Mouse (Mus musculus) hindbrain, embryonic 13.5 days (tissue): ENCODE measurements around the gene Tmed8. TPM values are rescaled to one million over a fixed set of nuclear protein-coding genes. Genes with fewer than 3 reads are reported as not detected.
A peak's percentile ranks its signal among the peaks of the same experiment; 100 is the strongest.

Experiments used
- ATAC-seq: fragments of 200-750 bp; cut with Nextera tagmentation; 2 replicates; pipeline ENCODE4 v1.8.0; 2017; ENCODE audit warnings: moderate TSS enrichment; ENCODE audit not compliant: low FRiP score
- H3K27ac ChIP-seq: fragments of 300-500 bp; sonication (generic); 2 replicates; pipeline ENCODE4 v1.5.1; 2015; ENCODE audit warnings: inconsistent platforms, mild to moderate bottlenecking, moderate library complexity
- H3K27me3 ChIP-seq: fragments of 300-500 bp; sonication (generic); 2 replicates; pipeline ENCODE4 v1.6.1; 2015; ENCODE audit warnings: mild to moderate bottlenecking, inconsistent platforms
- H3K36me3 ChIP-seq: fragments of 300-500 bp; sonication (generic); 2 replicates; pipeline ENCODE4 v1.6.1; 2015; ENCODE audit warnings: mild to moderate bottlenecking, inconsistent platforms
- H3K4me1 ChIP-seq: fragments of 300-500 bp; sonication (generic); replicated peaks from 2 replicates; pipeline ENCODE4 v1.6.1; 2015; ENCODE audit warnings: inconsistent platforms
- H3K4me2 ChIP-seq: fragments of 300-500 bp; sonication (generic); 2 replicates; pipeline ENCODE4 v1.6.1; 2015; ENCODE audit warnings: inconsistent platforms, mild to moderate bottlenecking, moderate library complexity
- H3K4me3 ChIP-seq: fragments of 300-500 bp; sonication (generic); 2 replicates; pipeline ENCODE4 v1.5.1; 2015; ENCODE audit warnings: mild to moderate bottlenecking, inconsistent platforms
- H3K9ac ChIP-seq: fragments of 300-500 bp; sonication (generic); 2 replicates; pipeline ENCODE4 v1.6.1; 2015; ENCODE audit warnings: mild to moderate bottlenecking, inconsistent platforms
- H3K9me3 ChIP-seq: fragments of 300-500 bp; sonication (generic); 2 replicates; pipeline ENCODE4 v1.6.1; 2016; ENCODE audit warnings: inconsistent platforms
- WGBS: fragments of 180-500 bp; shearing (Covaris S2); methylation state at CpG from one replicate; pipeline ENCODE4 v1.1.7; 2015; 5-methylcytosine and 5-hydroxymethylcytosine counted together
- polyA plus RNA-seq: library from polyadenylated mRNA; unstranded; fragments of >200 nt; fragmentation: Nextera tagmentation; extraction: Ambion mirVana; gene quantifications from 2 replicates; pipeline ENCODE4 v1.2.1, GENCODE M21; 2015

Gene Tmed8
- polyA plus RNA-seq, 1 experiment from 2014 or later: 4.2 TPM

DNA sequence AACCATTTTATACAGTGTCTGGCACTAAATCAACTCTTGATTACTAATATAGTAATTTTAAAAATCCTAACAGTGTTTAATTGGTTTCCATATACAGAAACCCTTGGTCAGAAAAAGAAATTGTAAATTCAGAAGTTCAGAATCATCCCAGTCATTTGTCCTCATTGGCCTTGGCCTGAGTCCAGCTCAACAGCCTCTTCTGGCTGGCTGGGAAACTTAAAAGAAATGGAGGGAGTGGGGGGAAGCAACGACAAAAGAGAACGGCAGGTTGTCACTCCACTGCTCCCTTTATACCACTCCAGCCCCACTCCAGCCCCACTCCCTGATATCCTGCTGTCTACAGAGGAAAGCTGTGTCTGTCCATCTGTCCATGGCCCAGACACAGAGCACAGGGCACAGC is 69.1 kb downstream of the Tmed8 start:
- peaks cover 3% of the 10 kb centered on the region; the same call in 1 of the 2 replicates for H3K4me1 ChIP-seq
- no peak overlapping the region for H3K4me2 ChIP-seq
- no peaks in the 10 kb centered on the region for H3K9me3 ChIP-seq
- no peaks in the 10 kb centered on the region for H3K27me3 ChIP-seq
- H3K9ac ChIP-seq: no peak overlapping the region
- H3K36me3 ChIP-seq: peaks cover 62% of the 10 kb centered on the region
- H3K27ac ChIP-seq: 0 out of 2 replicates have a peak overlapping the region, but pooled peaks have one; percentile 30
- H3K4me3 ChIP-seq: no peak overlapping the region
- ATAC-seq: no peak
- 57% methylated on average over 2 of the region's 2 CpGs for WGBS

DNA sequence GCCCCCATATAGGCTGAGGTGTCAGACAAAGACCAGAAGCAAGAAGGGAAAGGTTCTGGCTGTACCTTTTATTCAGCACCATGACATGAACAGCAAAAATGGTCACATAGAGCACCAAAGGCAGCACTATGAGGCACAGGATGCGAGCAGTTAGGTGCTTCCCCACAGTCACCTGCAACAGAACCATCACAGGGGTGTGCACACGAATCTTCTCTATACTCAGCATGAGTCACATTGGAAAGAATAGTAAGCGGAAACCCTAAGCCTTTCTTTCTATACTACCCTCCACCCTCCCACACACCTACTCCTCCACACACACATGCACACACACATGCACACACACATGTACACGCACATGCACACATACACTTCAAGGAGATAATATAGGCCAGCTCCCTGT is 70.0 kb downstream of the Tmed8 start:
- 93% methylated on average over 4 of the region's 4 CpGs for WGBS
- no peak overlapping the region for H3K4me3 ChIP-seq
- H3K9ac ChIP-seq: no peak overlapping the region
- ATAC-seq: no peak
- peaks cover 60% of the 10 kb centered on the region for H3K36me3 ChIP-seq
- no peaks in the 10 kb centered on the region for H3K27me3 ChIP-seq
- H3K27ac ChIP-seq: no peak overlapping the region
- no peak overlapping the region for H3K4me2 ChIP-seq
- no peaks in the 10 kb centered on the region for H3K9me3 ChIP-seq
- H3K4me1 ChIP-seq: peaks cover 3% of the 10 kb centered on the region; the same call in 1 of the 2 replicates

DNA sequence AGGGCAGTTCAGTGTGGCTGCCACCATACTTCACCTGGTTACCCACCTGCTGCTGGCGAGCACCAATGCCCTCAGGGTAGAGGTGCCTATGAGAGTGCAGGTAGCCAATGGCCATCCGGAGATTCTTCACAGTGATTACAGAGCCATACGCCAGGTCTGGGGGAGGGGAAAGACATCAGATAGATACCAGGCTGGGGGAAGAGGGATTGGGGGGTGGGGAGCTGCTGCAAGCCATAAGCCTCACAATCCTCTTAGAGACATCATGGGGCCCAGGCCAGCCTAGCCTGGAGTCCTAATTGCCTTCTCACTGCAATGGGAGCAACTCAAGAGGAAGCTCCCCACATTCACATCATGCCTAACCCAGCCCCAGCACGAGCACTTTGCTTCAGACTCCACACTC is 73.0 kb downstream of the Tmed8 start:
- H3K27me3 ChIP-seq: no peaks in the 10 kb centered on the region
- H3K4me2 ChIP-seq: no peak overlapping the region
- no peak overlapping the region for H3K4me3 ChIP-seq
- H3K9me3 ChIP-seq: no peaks in the 10 kb centered on the region
- H3K4me1 ChIP-seq: peaks cover 3% of the 10 kb centered on the region; the same call in 1 of the 2 replicates
- ATAC-seq: no peak
- H3K9ac ChIP-seq: no peak overlapping the region
- WGBS: 89% methylated on average over 4 of the region's 4 CpGs
- no peak overlapping the region for H3K27ac ChIP-seq
- peaks cover 67% of the 10 kb centered on the region for H3K36me3 ChIP-seq

DNA sequence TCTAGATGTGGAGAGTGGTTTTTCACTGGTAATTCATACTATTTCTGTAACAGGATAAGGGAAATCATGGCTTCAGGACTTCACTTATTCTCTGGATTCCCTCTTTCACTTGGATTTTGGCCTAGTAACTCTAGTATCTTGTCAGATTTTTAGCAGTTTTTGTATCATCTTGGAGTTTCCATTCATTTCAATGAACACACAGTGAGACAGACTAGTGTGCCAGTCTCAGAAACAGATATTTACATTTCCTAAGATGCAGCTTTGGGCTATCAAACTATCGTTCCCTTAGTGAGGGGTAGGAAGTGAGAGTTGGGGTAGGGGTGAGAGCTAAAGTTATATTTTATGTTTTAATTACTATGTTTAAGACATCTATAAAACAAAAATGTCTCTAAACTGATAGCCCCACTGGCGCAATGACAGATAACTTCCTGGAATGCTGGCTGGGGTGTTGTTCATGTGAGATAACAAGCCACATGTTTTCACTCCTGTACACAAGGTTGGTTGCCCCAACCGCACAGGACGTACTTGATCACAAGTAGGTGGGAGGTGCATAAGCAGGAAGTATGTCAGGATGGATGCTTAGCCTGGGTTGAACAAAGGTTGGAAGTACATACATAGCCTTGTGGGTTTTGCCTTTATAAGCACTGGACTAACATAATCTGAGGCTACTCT is 78.2 kb downstream of the Tmed8 start:
- Histone ChIP-seq H3K4me3 (no peak overlapping the region), H3K4me2 (no peak overlapping the region), H3K27me3 (no peaks in the 10 kb centered on the region), H3K27ac (no peak overlapping the region), H3K9ac (no peak overlapping the region), H3K9me3 (no peaks in the 10 kb centered on the region), H3K36me3 (peaks cover 60% of the 10 kb centered on the region), H3K4me1 (no peaks in the 10 kb centered on the region)
- WGBS: 93% methylated on average over 4 of the region's 4 CpGs
- ATAC-seq: no peak

Other genes with a start within 250 kb of the Tmed8 start
- gene Zdhhc22, start 210.0 kb downstream of the Tmed8 start, polyA plus RNA-seq: 12.1 and 13.4 TPM in 2 replicates
- gene Tmem63c, start 179.1 kb downstream of the Tmed8 start, polyA plus RNA-seq: 6.8 and 7.3 TPM in 2 replicates
- gene Ngb, start 97.9 kb downstream of the Tmed8 start, polyA plus RNA-seq: 0.94 and 1.2 TPM in 2 replicates
- gene Gstz1, start 53.3 kb downstream of the Tmed8 start, polyA plus RNA-seq: 29.6 and 32.6 TPM in 2 replicates
- 11.5 and 12.9 TPM in 2 replicates for gene Pomt2, start 52.5 kb downstream of the Tmed8 start, polyA plus RNA-seq
- gene Samd15, start 731 bp downstream of the Tmed8 start, polyA plus RNA-seq: 1.7 and 2.4 TPM in 2 replicates
- 1.6 and 2.1 TPM in 2 replicates for gene Noxred1, start 38.3 kb upstream of the Tmed8 start, polyA plus RNA-seq
- gene Vipas39, start 65.8 kb upstream of the Tmed8 start, polyA plus RNA-seq: 57.7 and 62.4 TPM in 2 replicates
- 193 and 214 TPM in 2 replicates for gene Ahsa1, start 66.0 kb upstream of the Tmed8 start, polyA plus RNA-seq
- 1.1 and 1.2 TPM in 2 replicates for gene Ism2, start 99.3 kb upstream of the Tmed8 start, polyA plus RNA-seq
- gene Sptlc2, start 187.9 kb upstream of the Tmed8 start, polyA plus RNA-seq: 64.8 and 70.5 TPM in 2 replicates
- gene Slirp, start 243.4 kb upstream of the Tmed8 start, polyA plus RNA-seq: 283 and 290 TPM in 2 replicates
- 45.5 and 48.2 TPM in 2 replicates for gene Alkbh1, start 243.6 kb upstream of the Tmed8 start, polyA plus RNA-seq